Mouse (Mus musculus): ENCODE results near the gene Tardbp.

- TF ChIP-seq CTCF (IDR thresholded peaks at IDR 0.05) (no peak), POLR2A (IDR thresholded peaks at IDR 0.05; ENCODE audit: insufficient read depth, low read depth, low read length) (no peak)
These were observed 64.1 kb downstream of the Tardbp start for GRCm38 (mm10) chr4:148562676-148563075.
